Mouse (Mus musculus): ENCODE measurements around the gene Golga1.
A peak's percentile ranks its signal among the peaks of the same experiment; 100 is the strongest.
"Not testable (repeated sequence)": the region's sequence is repeated elsewhere in the genome, so short reads cannot be mapped to it uniquely, and the experiment has no call there.

Golga1 gene

GRCm38 (mm10) chr2:39065400-39065987 lies at the start of gene Golga1:
Gene Golga1 (minus strand): TSS chr2:39065541.
- peak; percentile 80 for DNase-seq (ENCODE audit: low read depth)

- DNase-seq (ENCODE audit: low read depth), result no peak
Observed at GRCm38 (mm10) chr2:39114093-39114492, 48.8 kb upstream of the Golga1 start.

DNA sequence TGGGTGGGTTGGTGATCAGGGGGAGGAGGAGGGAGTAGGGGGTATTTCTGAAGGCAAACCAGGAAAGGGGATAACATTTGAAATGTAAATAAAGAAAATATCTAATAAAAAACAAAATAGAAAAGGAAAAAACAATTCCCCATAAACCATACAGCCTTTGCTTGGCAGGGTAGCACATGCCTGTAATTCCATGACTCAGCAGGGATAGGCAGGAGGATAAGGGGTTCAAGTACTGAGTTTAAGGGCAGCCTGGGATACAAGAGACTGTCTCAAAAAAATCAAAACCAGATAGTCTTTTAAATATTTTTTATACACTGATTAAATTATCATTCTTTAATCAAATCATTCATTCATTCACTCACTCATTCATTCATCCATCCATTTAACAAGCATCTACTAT lies 45.2 kb upstream of the Golga1 start:
- DNase-seq (ENCODE audit: low read depth), result no peak

DNA sequence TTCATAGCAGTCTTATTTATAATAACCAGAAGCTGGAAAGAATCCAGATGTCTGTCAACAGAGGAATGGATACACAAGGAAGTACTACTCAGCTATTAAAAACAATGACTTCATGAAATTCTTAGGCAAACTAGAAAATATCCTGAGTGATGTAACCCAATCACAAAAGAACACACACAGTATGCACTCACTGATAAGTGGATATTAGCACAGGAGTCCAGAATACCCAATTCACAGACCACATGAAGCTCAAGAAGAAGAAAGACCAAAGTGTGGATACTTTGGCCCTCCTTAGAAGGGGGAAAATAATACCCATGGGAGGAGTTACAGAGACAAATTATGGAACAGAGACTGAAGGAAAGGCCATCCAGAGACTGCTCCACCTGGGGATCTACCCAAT lies 44.4 kb upstream of the Golga1 start:
- not testable (repeated sequence) for DNase-seq (ENCODE audit: low read depth)

- not testable (repeated sequence) for DNase-seq (ENCODE audit: low read depth)
Observed at GRCm38 (mm10) chr2:39099951-39100350, 34.6 kb upstream of the Golga1 start.

DNA sequence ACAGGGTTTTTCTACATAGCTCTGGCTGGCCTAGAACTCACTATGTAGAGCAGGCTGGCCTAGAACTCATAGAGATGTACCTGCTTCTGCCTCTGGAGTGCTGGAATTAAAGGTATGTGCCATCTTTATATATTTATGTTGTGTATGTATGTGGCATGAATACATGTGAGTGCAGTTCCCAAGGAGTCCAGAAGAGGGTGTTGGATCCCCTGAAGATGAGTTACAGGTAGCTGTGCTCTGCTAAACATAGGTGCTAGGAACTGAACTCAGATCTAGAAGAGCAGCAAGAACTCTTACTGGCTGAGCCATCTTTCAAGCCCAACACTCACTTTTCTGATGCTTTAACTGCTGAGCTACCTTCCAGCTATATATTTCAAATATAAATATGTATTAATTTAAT lies 32.7 kb upstream of the Golga1 start:
- peak; percentile 46 for DNase-seq (ENCODE audit: low read depth)

- DNase-seq (ENCODE audit: low read depth), result no peak
Observed at GRCm38 (mm10) chr2:39091966-39092365, 26.6 kb upstream of the Golga1 start.

- no peak for DNase-seq (ENCODE audit: low read depth)
Observed at GRCm38 (mm10) chr2:39082706-39083105, 17.4 kb upstream of the Golga1 start.

GRCm38 (mm10) chr2:39070666-39071065 lies 5.3 kb upstream of the Golga1 start:
- DNase-seq (ENCODE audit: low read depth), result no peak

- DNase-seq (ENCODE audit: low read depth), result no peak
Observed at GRCm38 (mm10) chr2:39069096-39069495, 3.8 kb upstream of the Golga1 start.

DNA sequence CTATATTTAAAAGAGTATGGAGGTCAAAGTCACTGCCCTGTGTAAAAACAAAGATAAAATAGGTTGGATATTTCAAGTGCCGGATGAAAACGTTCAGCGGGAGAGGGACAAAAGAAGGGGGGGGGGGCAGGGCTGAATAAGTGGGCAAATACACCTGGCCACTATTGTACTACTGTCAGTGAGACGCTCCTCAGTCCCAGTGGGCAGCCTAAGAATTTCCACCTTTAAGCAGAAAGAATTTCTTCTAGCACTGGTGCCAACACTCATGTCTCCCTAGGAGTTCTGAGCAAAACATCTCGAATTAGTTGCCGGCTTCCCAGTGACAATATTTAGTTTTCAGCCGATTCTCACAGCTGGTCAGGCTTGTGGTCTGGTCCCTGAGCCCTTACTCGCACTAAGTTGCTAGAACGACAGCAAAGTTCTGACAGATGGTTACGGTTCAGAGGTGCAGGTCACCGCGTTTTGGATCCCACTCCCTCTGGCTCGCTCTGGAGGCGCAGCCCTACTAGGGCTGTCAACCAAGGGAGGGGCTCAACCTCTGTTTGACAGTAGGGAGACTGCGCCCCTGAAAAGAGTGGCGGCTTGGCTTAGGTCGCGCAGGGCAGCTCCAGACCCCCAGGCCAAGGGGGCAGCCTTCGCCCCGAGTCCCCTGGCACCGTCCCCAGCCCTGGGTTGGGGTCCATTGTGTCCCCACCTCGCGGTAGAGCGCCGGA lies 498 bp downstream of the Golga1 start:
- peak; percentile 28 for DNase-seq (ENCODE audit: low read depth)

DNA sequence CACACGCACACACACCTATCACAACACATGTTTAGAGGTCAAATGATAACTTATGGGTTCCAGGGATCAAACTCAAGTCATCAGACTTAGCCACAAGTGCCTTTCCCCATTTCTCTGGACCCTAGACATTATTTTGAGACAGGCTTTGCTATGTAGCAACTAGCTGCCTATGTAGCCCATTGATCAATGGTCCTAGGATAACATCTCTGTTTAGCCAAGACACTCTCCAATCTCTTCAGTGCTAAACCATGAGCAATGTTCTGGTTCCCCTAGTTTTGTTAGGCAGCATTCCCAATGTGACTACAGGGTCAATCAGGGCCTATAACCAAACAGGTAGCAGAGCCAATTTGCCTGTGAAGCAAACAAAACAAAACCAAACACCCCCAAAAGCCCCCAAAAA lies 16.8 kb downstream of the Golga1 start:
- no peak for DNase-seq (ENCODE audit: low read depth)

DNA sequence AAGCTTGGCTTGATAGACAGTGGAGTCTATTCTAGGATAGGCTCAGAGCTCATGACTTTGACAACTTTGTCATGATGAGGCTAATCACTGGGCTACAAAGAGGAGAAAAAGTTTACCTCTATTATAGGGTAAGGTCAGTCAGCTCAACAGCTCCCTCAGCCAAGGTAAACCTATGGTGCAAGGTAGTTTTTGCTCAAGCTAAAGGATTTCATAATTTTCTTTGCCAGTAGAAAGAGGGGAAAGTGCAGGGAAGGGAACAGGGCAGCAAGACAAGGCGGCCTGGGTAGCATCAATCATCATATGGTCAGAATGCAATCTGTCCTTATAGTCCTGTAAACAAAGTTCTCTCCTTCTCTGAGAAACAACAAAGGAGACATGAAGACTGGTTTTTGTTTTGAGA lies 25.1 kb downstream of the Golga1 start:
- DNase-seq (ENCODE audit: low read depth), result no peak

DNA sequence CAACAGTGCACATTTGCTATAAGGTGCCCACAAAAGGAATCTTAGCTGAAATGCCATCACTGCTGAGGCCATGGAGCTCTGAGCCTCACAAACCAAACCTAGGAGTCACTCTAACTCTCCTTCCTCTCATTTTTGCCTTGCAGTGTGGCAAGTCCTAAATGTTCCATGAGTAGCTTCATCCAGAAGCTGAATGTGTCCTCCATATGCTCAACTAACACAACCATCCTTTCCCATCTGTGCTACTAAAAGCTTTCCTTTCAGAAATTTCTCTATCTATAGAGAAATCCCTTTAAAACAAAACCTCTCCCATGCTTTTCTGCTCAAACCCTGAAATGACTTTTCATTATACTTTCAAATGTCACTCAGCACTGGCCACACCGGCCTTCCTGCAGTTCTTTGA lies 33.7 kb downstream of the Golga1 start:
- no peak for DNase-seq (ENCODE audit: low read depth)

DNA sequence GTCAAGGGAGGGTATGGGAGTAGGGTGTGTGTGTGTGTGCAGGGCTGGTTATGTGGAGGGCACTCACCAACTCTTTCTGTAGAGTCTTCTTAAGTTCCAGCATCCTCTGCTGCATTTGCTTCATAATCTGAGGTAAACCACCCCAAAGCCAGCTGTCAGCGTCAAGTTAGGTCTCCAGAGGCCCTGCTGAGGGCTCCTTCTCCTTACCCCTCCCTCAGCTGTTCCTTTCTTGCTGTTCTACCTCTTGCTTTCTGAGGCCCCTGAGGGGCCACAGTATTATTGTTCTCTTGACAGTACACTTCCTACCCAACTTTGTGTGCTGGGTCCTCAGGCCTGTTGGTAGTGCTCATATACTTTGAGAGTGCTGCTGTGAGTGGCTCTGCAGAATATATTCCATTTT lies 45.3 kb downstream of the Golga1 start:
- DNase-seq (ENCODE audit: low read depth), result no peak

- no peak for DNase-seq (ENCODE audit: low read depth)
Observed at GRCm38 (mm10) chr2:39016581-39016980, 48.8 kb downstream of the Golga1 start.

DNA sequence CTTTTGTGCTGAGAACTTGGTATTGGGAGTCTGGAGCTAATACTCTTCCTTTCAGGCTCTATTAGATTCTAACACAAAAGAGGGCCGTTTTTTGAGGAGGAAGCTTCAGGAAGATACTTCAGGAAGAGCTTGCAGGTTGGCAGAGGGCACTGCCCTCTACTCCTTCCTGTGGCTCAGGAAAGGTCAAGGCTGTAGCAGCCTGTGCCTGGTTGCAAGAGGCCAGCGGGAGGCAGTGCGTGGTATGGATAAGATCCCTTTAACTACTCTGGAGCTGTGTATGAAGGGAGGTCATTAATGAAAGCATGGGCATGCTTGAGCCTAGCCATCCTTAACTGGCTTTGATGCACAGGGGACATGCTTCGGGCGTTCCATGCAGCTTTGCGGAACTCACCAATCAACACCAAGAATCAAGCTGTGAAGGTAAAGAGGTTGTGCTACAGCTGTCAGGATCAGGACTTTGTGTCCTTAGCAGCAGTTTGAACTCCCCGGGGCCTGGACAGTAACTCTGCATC lies 52.5 kb downstream of the Golga1 start:
- no peak for DNase-seq (ENCODE audit: low read depth)

GRCm38 (mm10) chr2:39011971-39012370 lies 53.4 kb downstream of the Golga1 start:
- DNase-seq (ENCODE audit: low read depth), result no peak

DNA sequence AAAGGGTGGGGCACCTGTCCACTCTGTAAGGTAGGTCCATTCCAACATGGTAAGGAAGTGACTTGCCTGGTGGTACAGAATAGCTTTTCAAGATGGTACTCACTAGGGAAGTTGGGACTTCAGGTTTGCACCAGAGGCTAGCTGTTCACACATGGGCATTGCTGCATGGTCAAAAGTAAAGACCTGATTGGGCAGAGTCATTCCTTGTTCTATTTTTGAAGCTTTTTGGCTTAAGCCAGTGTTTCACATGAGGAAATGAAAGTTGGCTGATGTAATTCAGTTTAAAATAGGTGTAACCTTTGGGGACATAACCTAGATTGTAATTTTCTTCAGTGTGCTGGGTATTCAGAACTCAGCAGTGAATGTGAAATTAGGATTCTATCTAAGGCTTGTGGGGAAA lies 54.1 kb downstream of the Golga1 start:
- no peak for DNase-seq (ENCODE audit: low read depth)

DNA sequence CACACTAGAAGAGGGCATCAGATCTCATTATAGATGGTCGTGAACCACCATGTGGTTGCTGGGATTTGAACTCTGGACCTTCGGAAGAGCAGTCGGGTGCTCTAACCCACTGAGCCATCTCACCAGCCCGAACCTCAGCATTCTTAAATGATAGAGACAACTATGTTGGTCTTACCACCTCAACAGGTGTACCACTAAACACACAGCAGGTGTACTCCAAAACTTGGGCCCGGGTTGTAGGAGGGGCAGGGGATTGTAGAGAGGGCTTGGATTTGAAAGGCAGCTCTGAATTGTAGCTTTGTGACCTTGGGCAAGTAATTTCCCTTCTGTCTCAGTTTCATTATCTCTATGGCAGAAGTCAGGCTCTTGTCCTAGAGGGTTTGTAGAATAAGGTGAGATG lies 55.2 kb downstream of the Golga1 start:
- DNase-seq (ENCODE audit: low read depth), result not testable (repeated sequence)

DNA sequence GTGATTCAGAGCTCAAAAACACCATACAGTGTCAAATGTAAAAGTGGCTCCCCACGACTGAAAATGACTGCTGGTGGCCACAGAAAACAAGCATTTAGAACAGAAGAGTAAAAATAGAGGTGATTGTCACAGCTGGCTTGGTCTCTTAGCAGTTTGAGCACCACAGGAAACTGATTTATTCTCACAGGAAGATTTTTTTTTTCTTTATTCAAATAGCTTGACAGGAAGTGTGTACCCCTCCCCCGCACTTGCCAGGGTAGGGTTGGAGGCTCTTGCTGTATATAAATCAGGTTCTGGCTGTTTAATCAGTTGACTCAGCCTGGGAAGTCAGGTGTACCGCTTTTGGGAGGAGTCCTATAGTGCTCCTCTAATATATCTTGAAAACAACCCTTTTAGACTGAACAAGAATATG lies 56.4 kb downstream of the Golga1 start:
- DNase-seq (ENCODE audit: low read depth), result peak; percentile 8

GRCm38 (mm10) chr2:39008350-39008851 lies 56.9 kb downstream of the Golga1 start:
- DNase-seq (ENCODE audit: low read depth), result peak; percentile 29

DNA sequence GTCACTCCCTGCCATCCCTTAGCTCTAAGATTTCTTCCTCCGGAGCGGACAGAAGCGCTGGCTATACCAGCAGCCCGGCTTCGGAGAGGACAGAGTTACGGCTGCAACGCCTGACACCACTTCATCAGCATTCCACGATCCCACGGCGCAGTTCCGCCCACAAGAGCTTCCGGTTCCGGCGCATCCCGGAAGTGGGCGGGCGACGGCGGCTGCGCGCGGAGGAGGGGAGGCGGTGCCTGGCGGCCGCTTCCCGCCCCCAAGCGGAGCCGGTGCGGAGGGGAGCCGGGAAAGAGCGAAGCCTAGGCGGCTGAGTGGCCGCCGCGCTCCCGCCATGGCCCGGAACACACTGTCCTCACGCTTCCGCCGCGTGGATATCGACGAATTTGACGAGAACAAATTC lies 57.5 kb downstream of the Golga1 start:
- DNase-seq (ENCODE audit: low read depth), result peak; percentile 91

All from c-Kit-positive CD71-positive TER-119-negative erythroid progenitor cells, embryonic 14.5 days (primary cell).